Mouse (Mus musculus) embryonic stem cell, embryonic (primary cell): Measurements from ENCODE around the gene Syn2.

Source experiments
- CTCF ChIA-PET, 4 experiments: fragments of 300-600 bp in 2 of 4; fragments of 350-600 bp in 2 of 4; sonication (Branson Sonifier 250); formaldehyde crosslinking; loops; one replicate each; lab custom pipeline; 2022; ENCODE audit warnings: inconsistent platforms in 2 of 4; lab: Charles Lee
- POLR2A ChIA-PET, 4 experiments: fragments of 300-600 bp in 2 of 4; fragments of 350-600 bp in 2 of 4; sonication (Branson Sonifier 250); formaldehyde crosslinking; loops; one replicate each; lab custom pipeline; 2022; ENCODE audit warnings: antibody characterized with exemption in 4 of 4, inconsistent platforms in 1 of 4; lab: Charles Lee

The Syn2 gene

GRCm38 (mm10) chr6:115293877-115294276 is 159.2 kb downstream of the Syn2 start:
- ChIA-PET CTCF (no interaction called here), POLR2A (no interaction called here)

DNA sequence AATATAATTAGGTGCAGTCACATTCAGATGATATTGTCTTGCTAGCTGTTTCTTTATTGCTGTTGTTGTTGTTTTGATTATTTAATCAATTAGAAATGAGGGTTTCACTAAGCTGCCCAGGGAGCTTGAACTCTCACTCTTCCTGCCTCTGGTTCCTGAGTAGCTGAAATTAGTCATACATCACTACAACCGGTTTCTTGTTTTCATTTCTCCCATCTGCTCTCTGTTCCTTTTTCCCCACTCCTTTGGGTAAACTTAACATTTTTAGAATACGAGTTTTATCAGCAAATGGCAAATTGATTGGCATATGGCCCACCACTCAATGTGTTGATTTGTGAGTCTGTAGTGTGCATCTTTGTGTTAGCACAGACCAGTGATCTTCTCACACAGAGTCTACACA is 172.4 kb downstream of the Syn2 start:
- ChIA-PET POLR2A (no interaction called here), CTCF (no interaction called here)

DNA sequence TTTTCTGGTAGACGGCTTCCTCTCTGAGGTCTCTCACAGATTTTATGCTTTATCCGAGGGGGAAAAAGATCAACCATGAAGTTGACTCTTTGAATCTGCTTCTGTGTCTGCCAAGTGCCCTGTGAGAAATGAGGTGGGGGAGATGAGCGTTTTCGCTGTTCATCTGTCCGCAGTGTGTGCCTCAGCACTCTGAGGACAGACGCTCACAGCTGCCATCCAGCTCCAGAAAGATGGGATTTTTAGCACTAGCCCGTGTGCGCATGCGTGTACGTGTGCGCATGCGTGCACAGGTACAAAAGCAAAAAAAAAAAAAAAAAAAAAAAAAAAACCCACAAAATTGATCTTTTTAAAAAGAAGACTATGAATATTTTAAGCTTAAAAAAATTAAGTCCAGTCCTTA is 178.1 kb downstream of the Syn2 start:
- POLR2A ChIA-PET: interaction anchor here (0.6 to 1.9 kb wide), 11 partner anchors 12 to 432 kb away, joined by 3 to 7 read pairs (median 4); partner anchors contain the start of gene Vgll4 (in 1 of the 4)

GRCm38 (mm10) chr6:115313235-115313738 is 178.6 kb downstream of the Syn2 start:
- POLR2A ChIA-PET: interaction anchor here (0.5 to 1.9 kb wide), 12 partner anchors 12 to 432 kb away, joined by 3 to 7 read pairs (median 4); partner anchors contain the start of genes Timp4 (in 1 of the 4) and Vgll4 (in 1 of the 4)
- CTCF ChIA-PET: interaction anchor here in 2 of 4 experiments (0.6 kb wide), 3 partner anchors 86 to 385 kb away, joined by 3 to 9 read pairs (median 8); no protein-coding TSS in a partner anchor

More for the DNA sequence above, 178.1 kb downstream of the Syn2 start:
- CTCF ChIA-PET: interaction anchor here in 3 of 4 experiments (0.6 to 0.7 kb wide), 5 partner anchors 87 to 1854 kb away, joined by 3 to 9 read pairs (median 5); no protein-coding TSS in a partner anchor

DNA sequence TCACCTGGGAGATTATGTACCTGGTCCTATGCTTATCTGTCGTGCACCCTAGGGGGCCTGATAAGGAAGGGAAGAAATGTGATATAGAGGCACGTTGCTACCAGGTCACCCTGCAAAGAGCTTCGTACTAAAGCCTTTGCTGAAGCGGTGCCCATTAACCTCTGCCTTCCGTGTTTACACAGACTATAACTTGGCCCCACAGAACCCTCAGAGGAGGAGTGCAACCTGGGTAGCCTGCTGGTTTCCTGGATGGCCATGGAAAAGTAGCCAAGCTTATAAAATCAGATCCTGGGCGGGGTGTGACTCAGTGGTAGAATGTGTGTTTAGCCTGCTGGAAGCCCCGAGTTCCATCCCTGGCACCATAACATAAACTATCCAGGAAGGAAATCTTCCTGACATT is 179.2 kb downstream of the Syn2 start:
- ChIA-PET POLR2A (interaction anchor here in 1 of 4 experiments (1.2 to 1.9 kb wide), 2 partner anchors 12 to 23 kb away, joined by 6 to 7 read pairs; no protein-coding TSS in a partner anchor), CTCF (no interaction called here)

DNA sequence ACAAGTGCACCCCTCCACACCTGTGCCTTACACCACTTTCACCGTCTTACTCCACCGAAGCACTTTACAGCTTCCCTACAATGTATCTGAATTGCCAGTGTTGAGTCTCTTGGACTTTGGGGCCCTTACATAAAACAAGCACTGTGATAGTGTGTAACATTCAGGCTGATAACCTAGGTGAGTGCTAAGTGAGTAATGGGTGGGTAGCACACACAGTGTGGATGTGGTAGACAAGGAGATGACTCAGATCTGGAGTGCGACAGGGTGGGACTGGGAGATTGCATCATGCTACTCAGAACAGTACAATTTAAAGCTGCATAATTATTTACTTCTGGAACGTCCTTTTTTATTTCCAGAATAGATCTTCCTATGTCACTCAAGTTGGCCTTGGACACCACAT is 181.1 kb downstream of the Syn2 start:
- ChIA-PET CTCF (no interaction called here), POLR2A (no interaction called here)

DNA sequence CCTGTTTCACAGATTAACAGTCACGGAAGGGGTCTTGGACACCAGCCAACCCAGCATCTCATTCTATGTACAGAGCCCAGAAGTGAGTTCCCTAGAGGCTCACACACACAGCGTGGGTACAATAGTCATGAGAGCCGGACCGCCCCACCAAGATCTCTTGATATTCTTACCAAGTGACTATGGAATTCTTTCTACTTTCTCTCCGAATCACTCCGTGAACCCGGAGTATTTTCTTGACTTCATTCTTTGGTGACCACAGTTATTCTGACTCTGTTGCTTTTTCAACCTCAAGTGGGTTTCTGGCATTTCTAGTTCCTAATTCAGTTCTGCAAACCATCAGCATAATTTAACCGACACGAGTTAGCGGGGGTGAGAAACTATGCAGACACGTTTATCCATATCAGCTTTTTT is 182.1 kb downstream of the Syn2 start:
- CTCF ChIA-PET: no interaction called here
- POLR2A ChIA-PET: no interaction called here

GRCm38 (mm10) chr6:115318811-115319210 is 184.1 kb downstream of the Syn2 start:
- CTCF ChIA-PET: no interaction called here

DNA sequence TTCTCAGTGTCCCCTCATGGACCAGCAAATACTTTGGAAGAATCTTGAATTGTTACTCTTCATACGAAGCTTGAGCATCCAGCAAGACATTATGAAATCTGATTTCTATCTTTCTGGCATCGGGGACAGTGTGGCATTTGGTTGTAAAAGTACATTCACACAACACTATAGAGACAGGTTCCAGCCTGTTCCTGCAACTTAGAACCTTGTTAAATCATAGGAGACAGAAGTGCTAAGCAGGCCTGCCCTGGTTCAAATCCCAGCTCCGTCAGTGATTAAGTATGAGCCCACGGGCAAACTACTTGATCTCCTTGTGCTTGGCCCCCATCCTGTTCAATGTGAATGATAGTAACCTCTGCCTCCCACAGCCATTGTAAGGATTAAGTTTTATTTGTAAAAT is 185.0 kb downstream of the Syn2 start:
- ChIA-PET POLR2A (no interaction called here), CTCF (no interaction called here)

More at GRCm38 (mm10) chr6:115318811-115319210, 184.1 kb downstream of the Syn2 start:
- POLR2A ChIA-PET: no interaction called here

- POLR2A ChIA-PET: no interaction called here
- CTCF ChIA-PET: no interaction called here
These were observed 186.4 kb downstream of the Syn2 start for GRCm38 (mm10) chr6:115320927-115321714.

GRCm38 (mm10) chr6:115321883-115322351 is 187.2 kb downstream of the Syn2 start:
- CTCF ChIA-PET: no interaction called here
- POLR2A ChIA-PET: interaction anchor here in 1 of 4 experiments (0.5 to 0.7 kb wide), 2 partner anchors 98 to 918 kb away, joined by 3 read pairs; no protein-coding TSS in a partner anchor

- POLR2A ChIA-PET: interaction anchor here in 2 of 4 experiments (0.5 kb wide), 2 partner anchors 37 to 691 kb away, joined by 3 to 8 read pairs; no protein-coding TSS in a partner anchor
- CTCF ChIA-PET: no interaction called here
These were observed 188.3 kb downstream of the Syn2 start for GRCm38 (mm10) chr6:115322956-115323355.

- ChIA-PET CTCF (interaction anchor here in 1 of 4 experiments (1.0 kb wide), 1 partner anchor 265 kb away, joined by 3 read pairs; no protein-coding TSS in a partner anchor), POLR2A (no interaction called here)
These were observed 196.3 kb downstream of the Syn2 start for GRCm38 (mm10) chr6:115330964-115331363.
